ENCODE assay signal across 7 mouse cellular contexts in genomic region chr7:144469181-144469641, GRCm38 (mm10). TPM values are rescaled to one million over a fixed set of nuclear protein-coding genes. Genes with fewer than 3 reads are reported as not detected.
DNase-seq lines count a peak whose midpoint lies in the region; ATAC-seq and TF ChIP-seq lines count a peak whose summit lies in the region.

No protein-coding gene starts in this region.

- H3K4me1 ChIP-seq in MEL (ENCODE audit: control insufficient read depth in 1 of 2, insufficient read depth in 2 of 2, low read length in 2 of 2), result no peaks in the 10 kb centered on the region; a peak in 2 of 4 replicates
- peaks cover 18% of the 10 kb centered on the region for H3K4me1 ChIP-seq in heart, embryonic 11.5 days (ENCODE audit: control insufficient read depth, insufficient read depth, low read length)
- peaks cover 18% of the 10 kb centered on the region for H3K4me1 ChIP-seq in kidney, embryonic 16.5 days (ENCODE audit: insufficient read depth, low read length)

- peaks cover 22% of the 10 kb centered on the region for H3K79me2 ChIP-seq in MEL (ENCODE audit: control insufficient read depth, insufficient read depth, low read length, poor library complexity)

- H3K36me3 ChIP-seq in MEL (ENCODE audit: control insufficient read depth in 1 of 2, insufficient read depth in 2 of 2, low read length in 2 of 2), result peaks cover 0 to 4% of the 10 kb centered on the region in 2 experiments; a peak in 1 of 4 replicates
- H3K36me3 ChIP-seq in heart, embryonic 11.5 days (ENCODE audit: control insufficient read depth, insufficient read depth, low read length), result peaks cover 10% of the 10 kb centered on the region; the same call in 1 of the 2 replicates
- H3K36me3 ChIP-seq in kidney, embryonic 16.5 days (ENCODE audit: insufficient read depth, low read length), result peaks cover 15% of the 10 kb centered on the region

- no peak for TF ChIP-seq POLR2A in MEL (IDR thresholded peaks at IDR 0.05; ENCODE audit: control insufficient read depth in 1 of 2, insufficient read depth in 1 of 2, low read depth in 1 of 2, low read length in 2 of 2, poor library complexity in 1 of 2)

- TF ChIP-seq EP300 in MEL (IDR thresholded peaks at IDR 0.05; ENCODE audit: low read depth in 1 of 2, low read length in 2 of 2), result no peak

- 16% methylated on average over 4 of the region's 4 CpGs for WGBS in heart, embryonic 11.5 days (ENCODE audit: insufficient replicate concordance)
- WGBS in kidney, embryonic 16.5 days, result 4% methylated on average over 4 of the region's 4 CpGs

- no peak for TF ChIP-seq RAD21 in MEL (IDR thresholded peaks at IDR 0.05; ENCODE audit: low read depth, low read length)

- H3K4me2 ChIP-seq in heart, embryonic 11.5 days, result peak overlapping the region; percentile 92
- peak overlapping the region; percentile 56 for H3K4me2 ChIP-seq in kidney, embryonic 16.5 days (replicated peaks; ENCODE audit: low read depth, low read length)

- peak overlapping the region; percentile 68 for H3K9ac ChIP-seq in MEL (ENCODE audit: control insufficient read depth, low read depth, low read length, poor library complexity, severe bottlenecking)
- peak overlapping the region; percentile 97 for H3K9ac ChIP-seq in heart, embryonic 11.5 days (ENCODE audit: low read depth, low read length)
- peak overlapping the region; percentile 93 for H3K9ac ChIP-seq in kidney, embryonic 16.5 days (replicated peaks; ENCODE audit: low read length)

- no peaks in the 10 kb centered on the region for H3K27me3 ChIP-seq in MEL (ENCODE audit: control insufficient read depth in 1 of 2, insufficient read depth in 2 of 2, low read length in 2 of 2)
- H3K27me3 ChIP-seq in heart, embryonic 11.5 days (ENCODE audit: control insufficient read depth, insufficient read depth, low read length), result no peaks in the 10 kb centered on the region
- H3K27me3 ChIP-seq in kidney, embryonic 16.5 days (ENCODE audit: insufficient read depth, low read length), result no peaks in the 10 kb centered on the region

- DNase-seq in MEL (ENCODE audit: low read depth, low spot score), result peak; percentile 28
- DNase-seq in adrenal gland, postnatal 14 days, result peak; percentile 71
- peak; percentile 62 for DNase-seq in lung, postnatal 36 days
- no peak for DNase-seq in T-cell, adult 2 months (ENCODE audit: low spot score)
- DNase-seq in right cerebral cortex, adult 2 months (ENCODE audit: low spot score in 2 of 2), result no peak

- no peak for ATAC-seq in heart, embryonic 11.5 days (replicated peaks; ENCODE audit: insufficient number of reproducible peaks, low FRiP score, low TSS enrichment)
- ATAC-seq in kidney, embryonic 16.5 days (ENCODE audit: low FRiP score, low TSS enrichment), result peak; percentile 28; the same call in 1 of the 2 replicates

- H3K4me3 ChIP-seq in MEL (ENCODE audit: control insufficient read depth in 1 of 2, insufficient read depth in 1 of 2, low read depth in 2 of 2, low read length in 2 of 2), result peak overlapping the region in 1 of 2 experiments; percentile 86; a peak in 2 of 4 replicates
- peak overlapping the region; percentile 92 for H3K4me3 ChIP-seq in heart, embryonic 11.5 days (ENCODE audit: low read depth, low read length)
- H3K4me3 ChIP-seq in kidney, embryonic 16.5 days (ENCODE audit: low read length), result peak overlapping the region; percentile 85

- no peaks in the 10 kb centered on the region for H3K9me3 ChIP-seq in MEL (replicated peaks; ENCODE audit: insufficient read depth, low read length)
- H3K9me3 ChIP-seq in heart, embryonic 11.5 days (replicated peaks; ENCODE audit: control insufficient read depth, low read length), result no peaks in the 10 kb centered on the region
- H3K9me3 ChIP-seq in kidney, embryonic 16.5 days (ENCODE audit: low read length), result no peaks in the 10 kb centered on the region

- H3K27ac ChIP-seq in MEL (ENCODE audit: control insufficient read depth, low read depth, low read length), result no peak overlapping the region
- H3K27ac ChIP-seq in heart, embryonic 11.5 days (ENCODE audit: low read depth, low read length), result peak overlapping the region; percentile 85
- peak overlapping the region; percentile 65 for H3K27ac ChIP-seq in kidney, embryonic 16.5 days (ENCODE audit: low read length)

- TF ChIP-seq CTCF in MEL (IDR thresholded peaks at IDR 0.05 in 2 of 3, conservative IDR thresholded peaks at IDR 0.05 in 1 of 3; ENCODE audit: control insufficient read depth in 1 of 3, insufficient read depth in 1 of 3, low read depth in 2 of 3, low read length in 3 of 3, poor library complexity in 1 of 3, severe bottlenecking in 1 of 3), result peak in 1 of 3 experiments; percentile 30; a peak in 2 of 6 replicates

TF ChIP-seq in MEL, 35 proteins besides CTCF, POLR2A, EP300 and RAD21:
- TF ChIP-seq MAZ (IDR thresholded peaks at IDR 0.05; ENCODE audit: low read depth, low read length) (no peak), ETS1 (IDR thresholded peaks at IDR 0.05; ENCODE audit: low read depth, low read length) (no peak), POLR2AphosphoS2 (IDR thresholded peaks at IDR 0.05; ENCODE audit: low read length) (no peak), ZNF384 (IDR thresholded peaks at IDR 0.05; ENCODE audit: low read depth, low read length) (no peak), USF1 (IDR thresholded peaks at IDR 0.05; ENCODE audit: low read depth, low read length) (no peak), E2F4 (IDR thresholded peaks at IDR 0.05; ENCODE audit: borderline replicate concordance, low read depth, low read length) (no peak), ZC3H11A (IDR thresholded peaks at IDR 0.05; ENCODE audit: low read depth, low read length) (no peak), SMC3 (IDR thresholded peaks at IDR 0.05; ENCODE audit: low read depth, low read length) (no peak), CHD2 (IDR thresholded peaks at IDR 0.05; ENCODE audit: low read length) (no peak), KAT2A (conservative IDR thresholded peaks at IDR 0.05; ENCODE audit: low read depth, low read length) (no peak), ELF1 (IDR thresholded peaks at IDR 0.05; ENCODE audit: low read depth, low read length) (no peak)

RNA-seq across cellular contexts. Expression of gene Cttn, which starts 1.6 kb away (rescaled TPM):
- total RNA-seq in MEL (2012; rRNA removed), result 35.5 and 38.4 TPM in 2 replicates
- 10 to 100 TPM in 1 of 2 experiments, not detected in 1; 95.0 TPM for polyA plus RNA-seq in MEL (2012; ENCODE audit: insufficient read depth in 1 of 2, insufficient read length in 2 of 2, low read depth in 1 of 2, low replicate concordance in 2 of 2, missing spikeins in 1 of 2)
- total RNA-seq in adrenal gland, postnatal 14 days (2021), result 127 and 136 TPM in 2 replicates
- 128 and 153 TPM in 2 replicates for polyA plus RNA-seq in heart, embryonic 11.5 days (2014; fragmentation: Nextera tagmentation; extraction: Ambion mirVana)
- 199 and 200 TPM in 2 replicates for polyA plus RNA-seq in kidney, embryonic 16.5 days (2015; fragmentation: Nextera tagmentation; extraction: Ambion mirVana)

Comparison
In these comparisons a context has a peak if more than half of its experiments do, and no peak if none do; other contexts are left out.
1. DNase-seq: peak in MEL (single experiment), adrenal gland, postnatal 14 days (single experiment) and lung, postnatal 36 days (single experiment); none in T-cell, adult 2 months (single experiment) and right cerebral cortex, adult 2 months (0 of 2).
2. Peak in every context shown above with its lines, with median percentiles within 50 percentile points of each other: H3K9ac ChIP-seq.